Mouse (Mus musculus) erythroblast, embryonic 14.5 days (primary cell): ENCODE results near the gene H2-D1. TPM values are rescaled to one million over a fixed set of nuclear protein-coding genes. Genes with fewer than 3 reads are reported as not detected.

Experiments used
- H3K27me3 ChIP-seq: 2 replicates; pipeline ENCODE4 v1.6.1; 2012; ENCODE audit warnings: inconsistent platforms; ENCODE audit not compliant: control insufficient read depth
- H3K36me3 ChIP-seq: 2 replicates; pipeline ENCODE4 v1.6.1; 2012; ENCODE audit warnings: mild to moderate bottlenecking, inconsistent platforms; ENCODE audit not compliant: control insufficient read depth
- H3K4me1 ChIP-seq: 2 replicates; pipeline ENCODE4 v1.6.1; 2012; ENCODE audit warnings: inconsistent platforms; ENCODE audit not compliant: control insufficient read depth
- H3K4me3 ChIP-seq: replicated peaks from 2 replicates; pipeline ENCODE3; 2012; ENCODE audit warnings: moderate library complexity, mild to moderate bottlenecking, inconsistent platforms
- H3K9me3 ChIP-seq: 2 replicates; pipeline ENCODE4 v1.6.1; 2012; ENCODE audit warnings: low read length, inconsistent platforms, mixed read lengths; ENCODE audit not compliant: control insufficient read depth
- GATA1 ChIP-seq: IDR thresholded peaks from 2 replicates; pipeline ENCODE4 v1.6.1; 2012; ENCODE audit warnings: low read length, inconsistent platforms, mixed read lengths
- TAL1 ChIP-seq: IDR thresholded peaks from 3 replicates; pipeline ENCODE4 v1.6.1; 2012; ENCODE audit warnings: low read length, inconsistent platforms, mixed read lengths
- polyA plus RNA-seq: library from polyadenylated mRNA; stranded (reverse); fragments of >175 nt; gene quantifications from 2 replicates; pipeline ENCODE4 v1.2.3, GENCODE M21; 2012

H2-D1 gene
- polyA plus RNA-seq, 1 experiment = 2.7 TPM

DNA sequence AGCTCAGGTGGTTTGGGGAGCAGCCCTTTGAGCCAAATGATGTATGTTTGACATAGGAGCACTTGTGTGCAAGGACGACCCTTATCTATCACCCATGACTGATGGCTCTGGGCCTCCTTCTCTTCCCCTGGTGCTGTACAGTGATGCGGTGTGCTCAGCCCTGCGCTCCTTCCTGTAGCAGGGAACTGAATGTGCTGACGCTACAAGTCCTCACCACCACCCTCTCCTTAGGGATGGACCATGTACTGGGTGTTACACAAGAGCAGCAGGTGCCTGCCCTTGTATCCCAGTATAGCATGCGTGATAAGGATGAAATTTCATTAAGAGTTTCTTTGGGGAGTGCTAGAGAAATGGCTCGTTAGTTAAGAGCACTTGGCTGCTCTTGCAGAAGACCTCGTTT, 15.4 kb upstream of the H2-D1 start:
- H3K4me3 ChIP-seq = no peak overlapping the region
- peaks cover 44% of the 10 kb centered on the region for H3K4me1 ChIP-seq
- H3K36me3 ChIP-seq = peaks cover 94% of the 10 kb centered on the region
- TF ChIP-seq GATA1 (no peak), TAL1 (no peak)
- no peaks in the 10 kb centered on the region for H3K9me3 ChIP-seq
- no peaks in the 10 kb centered on the region for H3K27me3 ChIP-seq

DNA sequence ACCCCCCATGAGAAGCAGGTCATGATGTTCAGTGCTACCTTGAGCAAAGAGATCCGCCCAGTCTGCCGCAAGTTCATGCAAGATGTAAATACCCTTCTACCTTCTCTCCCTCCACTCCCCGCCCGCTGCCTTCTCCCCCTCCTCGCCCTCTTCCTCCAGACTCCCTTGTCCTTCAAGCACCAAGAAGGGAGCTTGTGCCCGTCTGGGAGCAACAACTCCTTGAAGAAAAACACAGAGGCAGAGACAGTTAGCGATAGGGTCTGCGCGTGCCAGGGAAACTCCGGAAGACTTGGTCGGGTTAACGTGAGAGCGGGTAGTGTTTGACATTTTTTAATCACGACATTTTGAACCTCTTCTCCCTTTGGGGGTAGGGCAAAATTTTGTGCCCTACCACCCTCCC, 13.5 kb upstream of the H2-D1 start:
- Histone ChIP-seq H3K27me3 (no peaks in the 10 kb centered on the region), H3K4me1 (peaks cover 29% of the 10 kb centered on the region), H3K9me3 (no peaks in the 10 kb centered on the region), H3K36me3 (peaks cover 99% of the 10 kb centered on the region), H3K4me3 (no peak overlapping the region)
- TF ChIP-seq TAL1 = no peak
- TF ChIP-seq GATA1 = no peak

- Histone ChIP-seq H3K36me3 (peaks cover 99% of the 10 kb centered on the region), H3K4me3 (no peak overlapping the region), H3K4me1 (peaks cover 26% of the 10 kb centered on the region), H3K9me3 (no peaks in the 10 kb centered on the region), H3K27me3 (no peaks in the 10 kb centered on the region)
- TF ChIP-seq GATA1 = no peak
- TF ChIP-seq TAL1 = no peak
Measured at GRCm38 (mm10) chr17:35249451-35250197, 12.9 kb upstream of the H2-D1 start.

DNA sequence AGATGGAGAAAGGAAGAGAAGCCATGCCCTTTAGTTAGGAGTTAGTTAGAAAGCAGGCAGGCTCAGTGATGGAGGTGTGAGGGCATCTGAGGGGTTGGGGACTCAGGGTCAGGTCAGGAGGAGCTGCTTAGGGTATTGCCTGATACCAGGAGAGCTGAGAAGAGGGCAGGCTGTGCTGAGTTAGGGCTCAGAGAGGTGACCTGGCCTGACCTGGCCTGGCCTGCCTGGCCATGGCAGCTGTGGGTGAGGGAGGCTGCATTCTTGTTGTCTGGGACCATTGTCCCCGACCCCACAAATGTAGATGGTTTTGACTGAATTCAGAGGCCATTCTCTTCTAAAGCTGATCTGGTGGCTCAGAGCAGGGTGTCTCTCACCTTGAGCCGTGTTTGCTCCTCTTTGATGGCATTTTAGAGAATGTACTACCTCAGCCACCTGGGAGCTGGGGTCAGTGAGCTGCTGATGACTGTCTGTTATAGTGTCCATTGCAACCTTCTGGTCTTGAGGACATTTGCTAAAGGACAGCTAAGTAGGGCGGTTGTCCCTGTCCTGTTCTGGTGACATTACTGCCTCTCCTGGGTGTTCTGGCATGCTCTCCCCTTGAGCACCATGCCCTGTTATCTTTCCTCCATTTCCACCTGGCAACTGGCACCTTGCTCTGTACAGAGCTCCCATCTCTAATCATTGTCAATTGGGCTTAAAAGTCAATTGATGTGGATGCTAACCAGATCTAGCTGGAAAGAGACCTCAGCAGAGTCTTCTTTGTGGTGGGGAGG, 12.0 kb upstream of the H2-D1 start:
- TF ChIP-seq GATA1 (no peak), TAL1 (no peak)
- H3K9me3 ChIP-seq = no peaks in the 10 kb centered on the region
- no peak overlapping the region for H3K4me3 ChIP-seq
- H3K27me3 ChIP-seq = peaks cover 2% of the 10 kb centered on the region; the same call in 1 of the 2 replicates
- peaks cover 17% of the 10 kb centered on the region for H3K4me1 ChIP-seq
- H3K36me3 ChIP-seq = peaks cover 92% of the 10 kb centered on the region

GRCm38 (mm10) chr17:35251162-35251719, 11.3 kb upstream of the H2-D1 start:
- TF ChIP-seq TAL1 (no peak), GATA1 (no peak)
- peaks cover 2% of the 10 kb centered on the region; the same call in 1 of the 2 replicates for H3K27me3 ChIP-seq
- H3K4me1 ChIP-seq = peaks cover 12% of the 10 kb centered on the region
- no peaks in the 10 kb centered on the region for H3K9me3 ChIP-seq
- no peak overlapping the region for H3K4me3 ChIP-seq
- peaks cover 85% of the 10 kb centered on the region for H3K36me3 ChIP-seq

DNA sequence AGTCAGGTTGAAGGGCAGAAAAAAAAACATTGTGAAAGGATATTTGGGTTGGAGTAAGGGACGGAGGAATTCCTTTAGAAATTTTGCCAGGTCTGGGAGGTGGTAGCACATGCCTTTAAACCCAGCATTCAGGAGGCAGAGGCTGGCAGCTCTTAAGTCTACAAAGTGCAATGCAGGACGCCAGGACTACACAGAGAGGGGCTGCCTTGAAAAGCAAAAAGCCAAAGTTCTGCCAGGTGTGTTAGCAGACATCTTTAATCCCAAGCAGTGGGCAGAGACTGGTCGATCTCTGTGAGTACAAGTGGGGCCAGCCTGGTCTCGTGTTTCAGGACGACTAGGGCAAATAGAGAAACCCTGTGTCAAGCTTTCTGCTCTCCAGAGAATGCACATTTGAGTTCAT, 10.5 kb upstream of the H2-D1 start:
- Histone ChIP-seq H3K9me3 (no peaks in the 10 kb centered on the region), H3K36me3 (peaks cover 78% of the 10 kb centered on the region), H3K4me3 (no peak overlapping the region), H3K27me3 (peaks cover 3% of the 10 kb centered on the region; the same call in 1 of the 2 replicates), H3K4me1 (peaks cover 8% of the 10 kb centered on the region)
- TF ChIP-seq GATA1 (no peak), TAL1 (no peak)

DNA sequence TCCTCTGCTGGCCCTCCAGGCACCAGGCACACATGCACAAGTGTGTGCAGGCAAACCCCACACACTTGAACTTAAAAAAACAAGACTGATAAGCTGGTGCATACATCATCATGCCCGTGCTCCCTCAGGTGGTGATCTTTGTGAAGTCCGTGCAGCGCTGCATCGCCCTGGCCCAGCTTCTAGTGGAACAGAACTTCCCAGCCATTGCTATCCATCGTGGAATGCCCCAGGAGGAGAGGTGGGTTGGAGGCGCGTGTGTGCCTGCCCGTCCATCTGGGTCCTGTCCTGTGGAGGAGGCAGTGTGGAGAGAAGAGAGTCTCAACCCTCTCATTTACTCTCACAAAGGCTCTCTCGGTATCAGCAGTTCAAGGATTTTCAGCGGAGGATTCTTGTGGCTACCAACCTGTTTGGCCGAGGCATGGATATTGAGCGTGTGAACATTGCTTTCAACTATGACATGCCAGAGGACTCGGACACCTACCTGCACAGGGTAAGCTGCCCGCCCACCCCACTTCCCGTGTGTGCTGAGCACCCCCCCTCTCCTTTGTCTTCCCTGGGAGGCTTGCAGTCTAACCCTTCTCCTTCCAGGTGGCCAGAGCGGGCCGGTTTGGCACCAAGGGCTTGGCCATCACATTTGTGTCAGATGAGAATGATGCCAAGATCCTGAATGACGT, 9.8 kb upstream of the H2-D1 start:
- TF ChIP-seq TAL1 (no peak), GATA1 (no peak)
- Histone ChIP-seq H3K4me3 (no peak overlapping the region), H3K9me3 (no peaks in the 10 kb centered on the region), H3K36me3 (peaks cover 70% of the 10 kb centered on the region), H3K27me3 (peaks cover 5% of the 10 kb centered on the region; the same call in 1 of the 2 replicates), H3K4me1 (peaks cover 13% of the 10 kb centered on the region)

DNA sequence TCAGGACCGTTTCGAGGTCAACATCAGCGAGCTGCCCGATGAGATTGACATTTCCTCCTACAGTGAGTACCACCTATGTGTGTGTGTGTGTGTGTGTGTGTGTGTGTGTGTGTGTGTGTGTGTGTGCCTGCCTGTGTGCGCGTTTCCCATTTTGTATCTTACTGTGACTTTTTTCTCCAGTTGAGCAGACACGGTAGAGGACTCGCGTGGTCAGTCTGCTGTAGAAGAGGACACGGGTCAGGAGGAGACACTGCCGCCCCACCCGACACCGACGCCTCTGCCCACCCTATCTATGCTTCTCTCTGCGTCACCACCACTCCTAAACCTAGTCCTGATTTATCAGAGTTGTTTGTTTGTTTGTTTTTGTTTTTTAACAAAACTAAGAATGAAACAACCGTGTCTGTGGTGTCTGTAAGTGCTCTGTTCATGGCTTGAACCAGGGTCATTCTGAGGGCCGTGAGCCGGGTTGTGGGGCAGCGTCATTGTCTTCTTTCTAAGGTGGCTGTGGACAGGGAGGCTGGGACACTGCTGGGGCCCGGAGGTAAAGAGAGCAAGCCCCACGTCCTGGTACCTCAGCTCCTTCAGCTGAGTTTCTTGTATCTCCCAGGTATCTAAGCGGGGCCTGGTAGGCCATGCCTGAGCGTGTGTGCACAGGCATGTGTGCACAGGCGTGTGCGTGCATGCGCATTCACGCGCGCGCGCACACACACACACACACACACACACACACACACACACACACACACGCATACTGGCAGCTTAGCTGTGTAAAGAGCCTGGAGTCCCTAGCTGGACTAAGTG, 9.0 kb upstream of the H2-D1 start:
- no peak overlapping the region for H3K4me3 ChIP-seq
- peaks cover 5% of the 10 kb centered on the region; the same call in 1 of the 2 replicates for H3K27me3 ChIP-seq
- TF ChIP-seq GATA1 = no peak
- no peak for TF ChIP-seq TAL1
- H3K36me3 ChIP-seq = peaks cover 63% of the 10 kb centered on the region
- peaks cover 18% of the 10 kb centered on the region for H3K4me1 ChIP-seq
- H3K9me3 ChIP-seq = no peaks in the 10 kb centered on the region
